10 mouse cellular contexts compared by ENCODE assay signal in genomic region chr10:95191881-95192280, GRCm38 (mm10).
DNase-seq lines count a peak whose midpoint lies in the region; ATAC-seq and TF ChIP-seq lines count a peak whose summit lies in the region.
"Had no signal": no experiment of that assay in that cellular context is flagged by ENCODE, and none has a peak within 500 bp of the region (broad histone marks: within the 10 kb centered on the region; RNA-seq: fewer than 3 reads in every experiment).

No protein-coding gene starts in this region.

- H3K27ac ChIP-seq in intestine, embryonic 14.5 days (ENCODE audit: low read depth): 0 out of 2 replicates have a peak overlapping the region, but pooled peaks have one; percentile 43
- no peak overlapping the region for H3K27ac ChIP-seq in intestine, postnatal 0 days (ENCODE audit: low read depth, low read length)

- no peak overlapping the region for H3K4me2 ChIP-seq in intestine, embryonic 14.5 days (ENCODE audit: low read length)
- no peak overlapping the region for H3K4me2 ChIP-seq in intestine, postnatal 0 days (replicated peaks; ENCODE audit: low read depth)

- no peak for ATAC-seq in intestine, embryonic 14.5 days (replicated peaks; ENCODE audit: low FRiP score, low TSS enrichment, low read depth)
- no peak for ATAC-seq in intestine, postnatal 0 days
- ATAC-seq in CD4-positive, CD25-positive, alpha-beta regulatory T cell, adult 4 months: no peak

- TF ChIP-seq CTCF in intestine, postnatal 0 days (IDR thresholded peaks at IDR 0.05; ENCODE audit: low read depth): no peak

- 55% methylated on average over 3 of the region's 3 CpGs for WGBS in intestine, embryonic 14.5 days
- 29% methylated on average over 3 of the region's 3 CpGs for WGBS in intestine, postnatal 0 days

- no peaks in the 10 kb centered on the region for H3K36me3 ChIP-seq in intestine, embryonic 14.5 days (ENCODE audit: control insufficient read depth, insufficient read depth, low read length)
- no peaks in the 10 kb centered on the region for H3K36me3 ChIP-seq in intestine, postnatal 0 days (ENCODE audit: control insufficient read depth, insufficient read depth)
- H3K36me3 ChIP-seq in megakaryocyte, embryonic 14.5 days (replicated peaks; ENCODE audit: low read length): peaks cover 58% of the 10 kb centered on the region

- DNase-seq in intestine, embryonic 14.5 days (ENCODE audit: low spot score): no peak
- peak; percentile 23 for DNase-seq in c-Kit-positive CD71-positive TER-119-positive erythroid progenitor cells, embryonic 14.5 days (ENCODE audit: low spot score)
- peak; percentile 38 for DNase-seq in heart, postnatal 4 days
- DNase-seq in frontal cortex, adult 2 months (ENCODE audit: extremely low spot score in 1 of 2, low spot score in 1 of 2): no peak
- DNase-seq in ovary, postnatal 14 days (ENCODE audit: low spot score): no peak
- DNase-seq: adrenal gland, adult 8-10 months; gastrocnemius, postnatal 10 days had no signal

- H3K9ac ChIP-seq in intestine, embryonic 14.5 days (ENCODE audit: low read length): no peak overlapping the region
- H3K9ac ChIP-seq in intestine, postnatal 0 days (ENCODE audit: low read depth, low read length): no peak overlapping the region

- H3K4me3 ChIP-seq in intestine, embryonic 14.5 days (ENCODE audit: low read depth, low read length): no peak overlapping the region
- H3K4me3 ChIP-seq in intestine, postnatal 0 days (ENCODE audit: low read depth, low read length): no peak overlapping the region
- peak overlapping the region; percentile 88 for H3K4me3 ChIP-seq in megakaryocyte, embryonic 14.5 days (replicated peaks)

- H3K4me1 ChIP-seq in intestine, embryonic 14.5 days (replicated peaks; ENCODE audit: control insufficient read depth, insufficient read depth, low read length): peaks cover 4% of the 10 kb centered on the region
- no peaks in the 10 kb centered on the region; the same call in none of the 2 replicates for H3K4me1 ChIP-seq in intestine, postnatal 0 days (replicated peaks; ENCODE audit: control insufficient read depth, insufficient read depth, low read length)
- peaks cover 97% of the 10 kb centered on the region for H3K4me1 ChIP-seq in megakaryocyte, embryonic 14.5 days

- H3K27me3 ChIP-seq in intestine, embryonic 14.5 days (replicated peaks; ENCODE audit: control insufficient read depth, insufficient read depth, low read length): no peaks in the 10 kb centered on the region
- H3K27me3 ChIP-seq in intestine, postnatal 0 days (replicated peaks; ENCODE audit: control insufficient read depth, insufficient read depth, low read length): no peaks in the 10 kb centered on the region
- H3K27me3 ChIP-seq in megakaryocyte, embryonic 14.5 days (replicated peaks): no peaks in the 10 kb centered on the region

- H3K9me3 ChIP-seq in intestine, embryonic 14.5 days (ENCODE audit: control insufficient read depth, low read length): no peaks in the 10 kb centered on the region
- H3K9me3 ChIP-seq in intestine, postnatal 0 days (ENCODE audit: control insufficient read depth): no peaks in the 10 kb centered on the region
- peaks cover 10% of the 10 kb centered on the region for H3K9me3 ChIP-seq in megakaryocyte, embryonic 14.5 days

Comparison
In these comparisons a context has a peak if more than half of its experiments do, and no peak if none do; other contexts are left out.
1. DNase-seq: peak in c-Kit-positive CD71-positive TER-119-positive erythroid progenitor cells, embryonic 14.5 days (single experiment) and heart, postnatal 4 days (single experiment); none in intestine, embryonic 14.5 days (single experiment), frontal cortex, adult 2 months (0 of 2) and ovary, postnatal 14 days (single experiment).